Mouse (Mus musculus): ENCODE measurements around the gene Sgce.

The Sgce gene

DNA sequence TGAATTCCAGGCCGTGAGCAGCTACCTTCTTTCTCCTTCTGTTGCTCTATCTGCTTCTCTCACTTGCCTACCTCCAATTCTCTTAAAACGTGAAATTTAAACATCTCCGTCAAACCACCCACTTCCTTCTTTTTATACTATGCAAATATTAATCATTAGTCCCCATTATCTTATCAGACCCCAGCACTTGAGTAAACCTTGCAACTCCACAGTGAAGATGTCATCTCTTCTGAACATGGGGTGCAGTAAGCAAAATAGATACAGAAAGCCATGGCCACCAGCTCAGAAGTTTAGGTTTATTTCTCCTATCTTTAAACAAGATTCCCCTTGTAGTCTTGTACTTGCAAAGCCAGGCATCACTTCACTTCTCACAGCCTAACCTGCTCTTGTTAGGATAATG is 99.7 kb downstream of the Sgce start:
- no peak for DNase-seq (ENCODE audit: low spot score in 2 of 2)

GRCm38 (mm10) chr6:4642068-4642467 is 104.9 kb downstream of the Sgce start:
- DNase-seq (ENCODE audit: low spot score in 2 of 2), result no peak

DNA sequence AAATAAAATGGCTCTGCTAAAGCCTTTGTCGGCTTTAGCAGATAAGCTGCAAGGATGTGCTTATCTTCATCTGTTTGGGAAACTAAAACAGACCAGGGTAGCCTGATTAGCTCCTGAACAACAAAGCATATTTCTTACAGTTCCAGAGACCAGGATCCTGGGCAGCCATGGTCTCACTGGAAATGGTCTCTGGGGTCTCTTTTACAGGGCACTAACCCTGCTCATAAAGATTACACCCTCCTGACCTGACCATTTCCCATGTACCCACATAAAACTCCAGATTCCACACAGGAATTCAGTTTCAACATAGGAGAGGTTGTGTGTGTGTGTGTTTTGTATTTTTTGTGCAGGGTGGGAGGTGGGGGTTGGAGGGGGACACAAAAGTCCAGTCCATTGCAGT is 112.2 kb downstream of the Sgce start:
- DNase-seq (ENCODE audit: low spot score in 2 of 2), result no peak

- DNase-seq (ENCODE audit: low spot score in 2 of 2), result no peak
These were observed 113.8 kb downstream of the Sgce start for GRCm38 (mm10) chr6:4633189-4633588.

DNA sequence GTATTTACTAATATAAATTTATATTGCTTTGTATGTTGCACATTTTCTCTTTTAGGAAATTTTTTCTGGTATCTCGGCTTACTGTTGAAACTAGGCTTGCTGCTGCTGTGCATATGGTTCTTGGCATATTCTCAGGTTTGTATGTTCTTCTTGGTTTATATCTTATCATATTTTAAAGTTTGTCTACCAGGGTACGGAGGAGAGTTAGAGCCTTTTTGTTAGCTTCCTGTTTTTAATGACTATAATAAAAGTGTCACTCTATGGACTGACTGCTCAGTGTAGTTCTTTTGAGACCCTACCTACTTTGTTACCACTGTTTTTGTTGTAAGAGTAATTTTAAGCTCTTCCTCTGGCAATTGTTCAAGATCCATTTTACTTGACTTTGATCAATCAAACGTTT is 115.5 kb downstream of the Sgce start:
- DNase-seq (ENCODE audit: low spot score in 2 of 2), result no peak

Measured in spleen, postnatal 10 days (tissue).